ENCODE assay signal across 16 mouse cellular contexts in genomic region chr1:174738958-174739357, GRCm38 (mm10).
A peak's percentile ranks its signal among the peaks of the same experiment; 100 is the strongest.
DNase-seq lines count a peak whose midpoint lies in the region.
"Had no signal": no experiment of that assay in that cellular context is flagged by ENCODE, and none has a peak within 500 bp of the region (broad histone marks: within the 10 kb centered on the region; RNA-seq: fewer than 3 reads in every experiment).

No protein-coding gene starts in this region.

- peak; percentile 10 for DNase-seq in embryo, embryonic 10 days (ENCODE audit: low spot score)
- DNase-seq in embryo, embryonic 10.5 days (ENCODE audit: low spot score), result no peak
- DNase-seq in NIH3T3 (ENCODE audit: low read depth), result peak; percentile 56
- DNase-seq in kidney, adult 8-10 months, result peak; percentile 34 to 50
- DNase-seq in kidney, postnatal 10 days, result peak; percentile 9
- no peak for DNase-seq in T-cell, adult 2 months (ENCODE audit: low spot score)
- DNase-seq in left cerebral cortex, adult 18-20 months (ENCODE audit: low spot score in 2 of 2), result no peak
- no peak for DNase-seq in ovary, postnatal 14 days (ENCODE audit: low spot score)
- DNase-seq: cerebellum, adult 11 months; cerebellum, postnatal 14 days; gastrocnemius, adult 2 months; heart, postnatal 4 days; liver, embryonic 13.5 days; lung, embryonic 14.5 days; right cerebral cortex, postnatal 14 days; spleen, adult 18-20 months had no signal

Comparison
In these comparisons a context has a peak if more than half of its experiments do, and no peak if none do; other contexts are left out.
1. DNase-seq: peak in embryo, embryonic 10 days (single experiment), NIH3T3 (single experiment), kidney, adult 8-10 months (2 of 2) and kidney, postnatal 10 days (single experiment); none in embryo, embryonic 10.5 days (single experiment), T-cell, adult 2 months (single experiment), left cerebral cortex, adult 18-20 months (0 of 2) and ovary, postnatal 14 days (single experiment).